Mouse (Mus musculus) liver, adult (tissue): ENCODE data around the gene Ubl7.

ENCODE experiments used
- GATA4 ChIP-seq: IDR thresholded peaks from 2 replicates; pipeline ENCODE4 v1.6.1; 2014; ENCODE audit warnings: mild to moderate bottlenecking, low read length; ENCODE audit not compliant: insufficient replicate concordance

The Ubl7 gene

GRCm38 (mm10) chr9:57901601-57902000, 9.2 kb upstream of the Ubl7 start:
- no peak for TF ChIP-seq GATA4

GRCm38 (mm10) chr9:57902132-57902531, 8.6 kb upstream of the Ubl7 start:
- TF ChIP-seq GATA4 = no peak

DNA sequence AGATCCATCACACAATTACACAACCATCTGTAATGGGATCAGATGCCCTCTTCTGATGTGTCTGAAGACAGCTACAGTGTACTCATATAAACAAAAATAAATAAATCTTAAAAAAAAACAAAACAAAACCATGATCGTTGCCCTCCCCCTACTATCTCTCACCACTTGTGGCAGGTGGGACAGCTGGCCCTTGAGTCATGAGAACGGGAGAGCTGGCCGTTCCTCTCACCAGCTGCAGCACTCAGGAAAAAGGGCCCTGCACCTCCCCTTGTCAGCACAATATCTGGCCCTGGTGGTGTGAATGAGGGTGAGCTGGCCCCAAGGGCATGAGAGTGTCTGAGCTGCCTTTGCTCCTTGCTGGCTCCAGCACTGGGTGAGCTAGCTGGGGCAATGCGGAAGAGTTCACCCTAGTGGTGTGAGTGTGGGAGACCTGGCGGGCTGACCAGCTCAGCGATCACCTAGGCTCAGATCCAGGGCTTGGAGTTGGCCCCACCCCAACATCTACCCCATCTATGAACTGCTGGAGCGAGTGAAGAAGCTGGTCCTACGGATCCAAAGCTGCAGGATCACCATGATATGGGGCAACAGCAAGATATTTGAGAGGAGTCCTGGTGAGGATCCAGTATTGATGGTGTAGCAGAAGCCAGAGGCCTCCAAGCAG, 7.1 kb upstream of the Ubl7 start:
- no peak for TF ChIP-seq GATA4

- TF ChIP-seq GATA4 = no peak
Observed at GRCm38 (mm10) chr9:57904250-57904644, 6.5 kb upstream of the Ubl7 start.

- no peak for TF ChIP-seq GATA4
Observed at GRCm38 (mm10) chr9:57907206-57907605, 3.6 kb upstream of the Ubl7 start.

GRCm38 (mm10) chr9:57912571-57912970, 1.8 kb downstream of the Ubl7 start:
- no peak for TF ChIP-seq GATA4

GRCm38 (mm10) chr9:57921491-57922060, 10.8 kb downstream of the Ubl7 start:
- TF ChIP-seq GATA4 = no peak

- no peak for TF ChIP-seq GATA4
Observed at GRCm38 (mm10) chr9:57922381-57922780, 11.6 kb downstream of the Ubl7 start.

DNA sequence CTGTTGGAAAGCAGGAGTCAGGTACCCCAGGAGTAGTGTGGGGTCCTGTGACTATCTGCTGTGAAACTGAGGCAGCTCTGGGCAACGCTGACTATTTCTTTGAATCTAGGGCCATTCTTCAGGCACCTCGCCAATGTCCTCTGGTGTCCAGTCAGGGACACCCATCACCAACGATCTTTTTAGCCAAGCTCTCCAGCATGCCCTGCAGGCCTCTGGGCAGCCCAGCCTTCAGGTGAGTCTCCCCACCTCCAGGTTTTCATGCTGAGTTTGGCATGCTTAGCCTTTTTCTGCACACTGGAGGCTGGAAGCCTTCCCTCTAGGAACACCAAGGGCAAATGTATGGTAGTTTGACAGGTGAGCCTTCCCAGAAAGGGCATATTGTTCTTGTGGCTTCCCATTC, 12.3 kb downstream of the Ubl7 start:
- no peak for TF ChIP-seq GATA4

DNA sequence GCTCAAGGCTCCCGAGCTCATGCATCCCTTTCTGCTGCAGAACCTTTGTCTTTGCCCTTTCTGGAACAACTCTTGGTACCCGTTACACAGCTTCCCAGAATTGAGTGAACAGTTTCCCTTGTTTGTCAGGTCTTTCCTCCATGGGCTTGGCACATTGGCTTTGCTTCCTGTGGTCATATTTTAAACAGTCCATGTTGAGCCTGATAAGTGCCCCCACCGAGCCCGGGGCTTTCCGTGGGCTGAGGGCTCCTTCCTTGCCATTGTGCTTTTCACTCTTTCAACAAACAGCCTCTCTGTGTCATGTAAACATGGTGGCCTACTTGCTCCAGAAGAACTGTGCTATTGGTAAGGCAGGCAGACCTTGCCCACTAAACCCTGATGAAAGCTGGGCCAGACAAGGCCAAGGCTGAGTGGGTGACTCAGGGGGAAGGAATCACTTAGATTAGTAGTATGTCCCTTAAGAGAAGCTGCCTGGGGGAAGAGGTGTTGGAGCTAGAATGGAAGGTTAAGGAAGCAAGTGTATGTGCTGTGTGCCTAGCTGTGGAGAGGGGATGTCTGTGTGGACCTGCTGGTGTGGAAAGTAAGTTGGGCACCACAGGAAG, 20.5 kb downstream of the Ubl7 start:
- no peak for TF ChIP-seq GATA4

DNA sequence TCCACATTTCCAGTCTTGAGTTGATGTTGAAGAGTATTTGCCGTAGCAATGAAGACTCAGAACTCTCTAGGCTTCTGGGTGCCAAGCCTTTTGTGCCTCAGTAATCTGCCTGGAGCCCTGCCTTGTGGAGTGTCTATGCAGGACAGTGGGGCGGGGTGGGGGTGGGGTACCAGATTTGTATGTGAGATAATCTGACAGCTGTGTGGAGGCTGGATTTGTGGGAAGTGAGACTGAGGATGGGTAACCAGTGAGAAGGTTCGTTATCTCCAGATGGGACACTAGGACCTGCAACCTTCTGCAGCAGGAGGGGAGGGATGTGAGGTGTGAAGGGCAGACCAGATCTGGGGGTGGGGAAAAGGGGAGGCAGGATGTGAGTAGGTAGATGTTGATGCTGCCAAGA, 21.5 kb downstream of the Ubl7 start:
- TF ChIP-seq GATA4 = no peak

GRCm38 (mm10) chr9:57932831-57933602, 22.2 kb downstream of the Ubl7 start:
- no peak for TF ChIP-seq GATA4

DNA sequence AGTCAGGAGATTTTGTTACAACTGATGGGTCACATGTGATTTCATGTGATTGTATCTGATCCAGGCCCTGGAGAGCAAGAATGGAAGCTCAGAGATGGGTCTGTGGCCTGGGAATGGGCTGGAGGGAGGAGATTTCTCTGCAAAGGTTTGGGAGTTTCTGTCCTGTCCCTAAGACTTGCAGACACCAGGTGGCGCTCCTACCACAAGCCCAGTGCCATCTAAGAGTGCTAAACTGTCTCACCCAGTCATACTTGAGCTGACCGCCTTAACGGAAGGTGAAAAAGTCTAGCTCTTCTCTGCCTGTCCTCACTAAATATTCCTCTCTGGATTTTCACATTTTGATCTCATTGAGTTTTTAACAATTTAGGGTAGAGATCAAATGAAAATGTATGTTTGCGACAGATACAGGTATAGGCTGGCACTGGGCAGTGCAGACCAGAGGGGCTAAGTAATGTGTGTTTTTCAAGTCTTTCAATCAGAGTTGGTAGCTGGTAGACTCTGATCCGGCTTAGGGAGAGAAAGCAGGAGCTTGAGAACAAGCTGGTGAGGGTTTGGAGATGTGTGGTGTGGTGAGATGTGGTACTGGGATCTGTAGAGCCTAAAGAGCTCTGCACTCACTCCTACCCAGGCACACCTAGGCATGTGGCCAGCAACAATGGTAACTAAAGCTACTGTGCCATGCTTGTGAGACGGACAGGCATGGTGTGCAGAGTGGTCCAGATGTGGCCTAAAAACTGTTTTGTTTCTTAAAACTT, 25.1 kb downstream of the Ubl7 start:
- no peak for TF ChIP-seq GATA4

DNA sequence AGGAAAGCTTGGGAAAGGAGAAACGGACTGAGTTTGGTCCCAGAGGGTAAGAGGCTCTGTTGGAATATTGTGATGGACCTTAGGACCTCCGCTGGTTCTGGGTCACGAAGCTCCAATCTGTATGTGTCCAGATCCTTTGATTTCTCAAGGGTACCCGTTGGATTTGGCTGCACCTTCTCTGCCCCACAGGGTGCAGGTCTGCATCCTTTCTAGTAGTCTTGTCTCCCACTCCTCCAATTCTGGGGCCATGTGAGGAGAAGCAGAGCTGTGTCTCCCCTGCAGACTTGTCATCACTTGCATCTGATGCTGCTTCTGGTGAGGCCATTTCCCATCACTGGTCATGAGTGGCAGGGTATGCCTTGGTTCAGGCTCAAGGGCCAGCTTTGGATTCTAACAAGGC, 26.4 kb downstream of the Ubl7 start:
- TF ChIP-seq GATA4 = no peak

DNA sequence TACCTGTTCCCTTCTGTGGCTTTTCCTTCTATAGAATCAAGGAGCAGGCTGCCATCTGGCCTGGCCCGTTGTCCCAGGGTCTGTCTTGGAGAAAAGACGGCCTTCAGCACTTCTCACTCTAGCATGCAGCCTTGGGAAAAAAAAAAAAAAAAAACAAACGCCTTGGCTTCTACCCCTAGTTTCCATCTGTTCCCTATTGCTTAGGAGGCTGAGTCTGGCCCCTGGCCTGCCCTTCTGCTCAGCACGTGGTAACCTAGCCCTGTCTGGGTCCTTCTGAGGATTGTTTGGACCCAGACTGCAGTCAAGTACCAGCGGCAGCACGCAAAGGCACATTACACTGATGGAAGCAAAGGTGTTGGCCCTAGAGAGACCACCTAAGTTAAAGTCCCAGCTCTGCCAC, 26.9 kb downstream of the Ubl7 start:
- no peak for TF ChIP-seq GATA4
